Mouse (Mus musculus) embryonic facial prominence, embryonic 11.5 days (tissue): ENCODE data around the gene 6030458C11Rik. TPM values are rescaled to one million over a fixed set of nuclear protein-coding genes. Genes with fewer than 3 reads are reported as not detected.
"Not testable (repeated sequence)": the region's sequence is repeated elsewhere in the genome, so short reads cannot be mapped to it uniquely, and the experiment has no call there.

Experiments
- ATAC-seq: fragments of 200-750 bp; cut with Nextera tagmentation; replicated peaks from 2 replicates; pipeline ENCODE4 v1.8.0; 2017; ENCODE audit warnings: low read depth; ENCODE audit not compliant: insufficient number of reproducible peaks, low FRiP score, low TSS enrichment
- DNase-seq: peaks from one replicate; pipeline ENCODE4 v3.0.0-alpha.2; 2015; ENCODE audit warnings: low spot score
- H3K27ac ChIP-seq: fragments of 300-500 bp; sonication (generic); replicated peaks from 2 replicates; pipeline ENCODE4 v1.5.1; 2014; ENCODE audit warnings: mild to moderate bottlenecking, low read depth, low read length, control low read depth
- H3K27me3 ChIP-seq: fragments of 300-500 bp; sonication (generic); 2 replicates; pipeline ENCODE4 v1.6.1; 2014; ENCODE audit warnings: mild to moderate bottlenecking, low read length, moderate library complexity, mixed read lengths; ENCODE audit not compliant: control insufficient read depth, insufficient read depth
- H3K36me3 ChIP-seq: fragments of 300-500 bp; sonication (generic); replicated peaks from 2 replicates; pipeline ENCODE4 v1.6.1; 2014; ENCODE audit warnings: low read depth, mild to moderate bottlenecking, low read length, moderate library complexity, mixed read lengths; ENCODE audit not compliant: control insufficient read depth, insufficient read depth
- H3K4me1 ChIP-seq: fragments of 300-500 bp; sonication (generic); 2 replicates; pipeline ENCODE4 v1.6.1; 2014; ENCODE audit warnings: low read length, mixed read lengths; ENCODE audit not compliant: control insufficient read depth, insufficient read depth
- H3K4me2 ChIP-seq: fragments of 300-500 bp; sonication (generic); 2 replicates; pipeline ENCODE4 v1.6.1; 2014; ENCODE audit warnings: low read depth, mild to moderate bottlenecking, control low read depth, low read length, moderate library complexity
- H3K4me3 ChIP-seq: fragments of 300-500 bp; sonication (generic); 2 replicates; pipeline ENCODE4 v1.5.1; 2014; ENCODE audit warnings: low read depth, low read length, control low read depth
- H3K9ac ChIP-seq: fragments of 300-500 bp; sonication (generic); replicated peaks from 2 replicates; pipeline ENCODE4 v1.6.1; 2014; ENCODE audit warnings: mild to moderate bottlenecking, control low read depth, low read length
- H3K9me3 ChIP-seq: fragments of 300-500 bp; sonication (generic); replicated peaks from 2 replicates; pipeline ENCODE4 v1.6.1; 2016; ENCODE audit warnings: mild to moderate bottlenecking, low read length, inconsistent platforms, mixed read lengths; ENCODE audit not compliant: control insufficient read depth
- WGBS: fragments of 180-500 bp; shearing (Covaris S2); extraction: QIAGEN DNeasy Blood & Tissue Kit; methylation state at CpG from one replicate; pipeline ENCODE4 v1.1.7; 2014; 5-methylcytosine and 5-hydroxymethylcytosine counted together
- polyA plus RNA-seq: library from polyadenylated mRNA; unstranded; fragments of >200 nt; fragmentation: Nextera tagmentation; extraction: Ambion mirVana; gene quantifications from 2 replicates; pipeline ENCODE4 v1.2.1, GENCODE M21; 2014

Gene 6030458C11Rik
- polyA plus RNA-seq, 1 experiment from 2014 or later = 22.2 TPM

- H3K9ac ChIP-seq = no peak overlapping the region
These were observed 11.8 kb downstream of the 6030458C11Rik start for GRCm38 (mm10) chr15:12812646-12813045.

GRCm38 (mm10) chr15:12809305-12809704 is 15.1 kb downstream of the 6030458C11Rik start:
- no peaks in the 10 kb centered on the region for H3K27me3 ChIP-seq
- WGBS = 92% methylated on average over 6 of the region's 6 CpGs
- no peak for ATAC-seq
- no peak for DNase-seq
- no peak overlapping the region for H3K4me3 ChIP-seq
- peaks cover 11% of the 10 kb centered on the region for H3K36me3 ChIP-seq
- no peaks in the 10 kb centered on the region for H3K4me1 ChIP-seq
- H3K27ac ChIP-seq = no peak overlapping the region
- H3K4me2 ChIP-seq = no peak overlapping the region
- no peak overlapping the region for H3K9ac ChIP-seq
- H3K9me3 ChIP-seq = no peaks in the 10 kb centered on the region

More at GRCm38 (mm10) chr15:12812646-12813045, 11.8 kb downstream of the 6030458C11Rik start:
- Histone ChIP-seq H3K27me3 (no peaks in the 10 kb centered on the region), H3K4me3 (no peak overlapping the region), H3K4me2 (no peak overlapping the region), H3K27ac (no peak overlapping the region), H3K9me3 (no peaks in the 10 kb centered on the region), H3K36me3 (peaks cover 20% of the 10 kb centered on the region), H3K4me1 (no peaks in the 10 kb centered on the region)
- 96% methylated on average over 11 of the region's 11 CpGs for WGBS
- no peak for DNase-seq
- no peak for ATAC-seq

GRCm38 (mm10) chr15:12807088-12807487 is 17.4 kb downstream of the 6030458C11Rik start:
- no peak overlapping the region for H3K4me2 ChIP-seq
- H3K36me3 ChIP-seq = peaks cover 5% of the 10 kb centered on the region
- WGBS = 95% methylated on average over 10 of the region's 10 CpGs
- no peaks in the 10 kb centered on the region for H3K9me3 ChIP-seq
- no peak for DNase-seq
- H3K9ac ChIP-seq = no peak overlapping the region
- H3K4me1 ChIP-seq = no peaks in the 10 kb centered on the region
- no peak overlapping the region for H3K4me3 ChIP-seq
- no peak overlapping the region for H3K27ac ChIP-seq
- no peak for ATAC-seq
- no peaks in the 10 kb centered on the region for H3K27me3 ChIP-seq

GRCm38 (mm10) chr15:12805071-12805470 is 19.4 kb downstream of the 6030458C11Rik start:
- Histone ChIP-seq H3K36me3 (no peaks in the 10 kb centered on the region; the same call in 1 of the 2 replicates), H3K27me3 (no peaks in the 10 kb centered on the region), H3K9ac (no peak overlapping the region), H3K9me3 (no peaks in the 10 kb centered on the region), H3K4me2 (no peak overlapping the region), H3K27ac (no peak overlapping the region), H3K4me3 (no peak overlapping the region), H3K4me1 (no peaks in the 10 kb centered on the region)
- ATAC-seq = no peak
- DNase-seq = no peak
- WGBS = 83% methylated on average over 4 of the region's 4 CpGs

- H3K36me3 ChIP-seq, H3K4me2 ChIP-seq, DNase-seq, H3K4me3 ChIP-seq, H3K4me1 ChIP-seq, ATAC-seq, H3K9me3 ChIP-seq, H3K27ac ChIP-seq, H3K27me3 ChIP-seq, H3K9ac ChIP-seq: not testable (repeated sequence)
- WGBS = 77% methylated on average over 2 of the region's 2 CpGs
These were observed 23.3 kb downstream of the 6030458C11Rik start for GRCm38 (mm10) chr15:12801142-12801506.

- 49% methylated on average over 15 of the region's 15 CpGs for WGBS
These were observed 23.9 kb downstream of the 6030458C11Rik start for GRCm38 (mm10) chr15:12800405-12801141.

GRCm38 (mm10) chr15:12798043-12798442 is 26.4 kb downstream of the 6030458C11Rik start:
- WGBS = 93% methylated on average over 6 of the region's 6 CpGs
- H3K4me1 ChIP-seq = no peaks in the 10 kb centered on the region
- no peaks in the 10 kb centered on the region for H3K36me3 ChIP-seq
- H3K27ac ChIP-seq = no peak overlapping the region
- no peak overlapping the region for H3K4me2 ChIP-seq
- no peaks in the 10 kb centered on the region for H3K27me3 ChIP-seq
- no peak overlapping the region for H3K4me3 ChIP-seq
- ATAC-seq (no peak), DNase-seq (no peak)
- no peaks in the 10 kb centered on the region for H3K9me3 ChIP-seq
- no peak overlapping the region for H3K9ac ChIP-seq

More at GRCm38 (mm10) chr15:12800405-12801141, 23.9 kb downstream of the 6030458C11Rik start:
- Histone ChIP-seq H3K27me3 (no peaks in the 10 kb centered on the region), H3K9me3 (no peaks in the 10 kb centered on the region), H3K4me2 (no peak overlapping the region), H3K4me1 (no peaks in the 10 kb centered on the region), H3K4me3 (no peak overlapping the region), H3K36me3 (no peaks in the 10 kb centered on the region), H3K9ac (no peak overlapping the region), H3K27ac (no peak overlapping the region)
- ATAC-seq (no peak), DNase-seq (no peak)

GRCm38 (mm10) chr15:12795909-12796470 is 28.5 kb downstream of the 6030458C11Rik start:
- DNase-seq = no peak

More at GRCm38 (mm10) chr15:12795909-12796470, 28.5 kb downstream of the 6030458C11Rik start:
- H3K4me3 ChIP-seq = no peak overlapping the region
- no peaks in the 10 kb centered on the region for H3K9me3 ChIP-seq
- no peaks in the 10 kb centered on the region for H3K27me3 ChIP-seq
- ATAC-seq = no peak
- no peak overlapping the region for H3K4me2 ChIP-seq
- no peaks in the 10 kb centered on the region for H3K36me3 ChIP-seq
- no peaks in the 10 kb centered on the region for H3K4me1 ChIP-seq
- H3K27ac ChIP-seq = no peak overlapping the region
- 46% methylated on average over 13 of the region's 13 CpGs for WGBS
- no peak overlapping the region for H3K9ac ChIP-seq
